Mouse (Mus musculus): Measurements from ENCODE around the gene Lsmem1. TPM values are rescaled to one million over a fixed set of nuclear protein-coding genes. Genes with fewer than 3 reads are reported as not detected.
A peak's percentile ranks its signal among the peaks of the same experiment; 100 is the strongest.

Gene Lsmem1
- total and polyA plus RNA-seq, 3 experiments = not detected

- no peaks in the 10 kb centered on the region for H3K79me2 ChIP-seq (replicated peaks; ENCODE audit: control insufficient read depth, extremely low read depth, insufficient read depth, poor library complexity, severe bottlenecking)
- peaks cover 0 to 3% of the 10 kb centered on the region in 2 experiments; a peak in 1 of 4 replicates for H3K4me1 ChIP-seq (ENCODE audit: control insufficient read depth in 1 of 2, insufficient read depth in 2 of 2)
- H3K9ac ChIP-seq (ENCODE audit: insufficient read depth, low read depth) = no peak overlapping the region
- no peak for DNase-seq (ENCODE audit: extremely low read depth)
- H3K36me3 ChIP-seq (replicated peaks in 1 of 2; ENCODE audit: control insufficient read depth in 1 of 2, insufficient read depth in 1 of 2, low read length in 1 of 2) = no peaks in the 10 kb centered on the region
- dilution Hi-C loops (cut with MboI; ENCODE audit: extremely low pct_ligation_motif_present, extremely low pct_unique_long_range_greater_than_20kb, low sequenced_read_pairs) (no loop called here), in situ Hi-C loops (cut with MboI; ENCODE audit: low pct_ligation_motif_present, low pct_unique_long_range_greater_than_20kb, low sequenced_read_pairs) (loop anchor here (25.0 kb wide), 1 partner anchor 657 kb away; no protein-coding TSS in a partner anchor)
- no peak overlapping the region for H3K27ac ChIP-seq (ENCODE audit: insufficient read depth, low read depth)
- no peak overlapping the region for H3K4me3 ChIP-seq (replicated peaks in 1 of 3; ENCODE audit: low read depth in 2 of 3, low read length in 2 of 3, poor library complexity in 1 of 3)
- no peak overlapping the region for H3K4me2 ChIP-seq (ENCODE audit: insufficient read depth, low read depth, poor library complexity, severe bottlenecking)
- H3K9me3 ChIP-seq (replicated peaks; ENCODE audit: low read length) = no peaks in the 10 kb centered on the region
- no peak for TF ChIP-seq RCOR1 (conservative IDR thresholded peaks at IDR 0.05; ENCODE audit: low read depth, low read length)
- peak in 1 of 2 experiments; percentile 45; a peak in 2 of 4 replicates for TF ChIP-seq CTCF (conservative IDR thresholded peaks at IDR 0.05 in 1 of 2, IDR thresholded peaks at IDR 0.05 in 1 of 2; ENCODE audit: low read depth in 2 of 2, low read length in 2 of 2)
- peak; percentile 21 for TF ChIP-seq SMC3 (IDR thresholded peaks at IDR 0.05; ENCODE audit: low read depth, low read length)
- TF ChIP-seq RAD21 (IDR thresholded peaks at IDR 0.05; ENCODE audit: low read depth, low read length) = peak; percentile 14
- H3K27me3 ChIP-seq (replicated peaks) = no peaks in the 10 kb centered on the region
Measured at GRCm38 (mm10) chr12:40169675-40170074, 29.6 kb downstream of the Lsmem1 start.

GRCm38 (mm10) chr12:40164621-40165020 is 34.7 kb downstream of the Lsmem1 start:
- no peak overlapping the region for H3K9ac ChIP-seq (ENCODE audit: insufficient read depth, low read depth)
- H3K4me3 ChIP-seq (replicated peaks in 1 of 3; ENCODE audit: low read depth in 2 of 3, low read length in 2 of 3, poor library complexity in 1 of 3) = no peak overlapping the region
- H3K4me1 ChIP-seq (ENCODE audit: control insufficient read depth in 1 of 2, insufficient read depth in 2 of 2) = peaks cover 0 to 3% of the 10 kb centered on the region in 2 experiments; a peak in 1 of 4 replicates
- DNase-seq (ENCODE audit: extremely low read depth) = peak; percentile 38
- H3K79me2 ChIP-seq (replicated peaks; ENCODE audit: control insufficient read depth, extremely low read depth, insufficient read depth, poor library complexity, severe bottlenecking) = no peaks in the 10 kb centered on the region
- dilution Hi-C loops (cut with MboI; ENCODE audit: extremely low pct_ligation_motif_present, extremely low pct_unique_long_range_greater_than_20kb, low sequenced_read_pairs) (no loop called here), in situ Hi-C loops (cut with MboI; ENCODE audit: low pct_ligation_motif_present, low pct_unique_long_range_greater_than_20kb, low sequenced_read_pairs) (loop anchor here (5.0 to 25.0 kb wide), 2 partner anchors 87 to 652 kb away; no protein-coding TSS in a partner anchor)
- H3K36me3 ChIP-seq (replicated peaks in 1 of 2; ENCODE audit: control insufficient read depth in 1 of 2, insufficient read depth in 1 of 2, low read length in 1 of 2) = no peaks in the 10 kb centered on the region
- no peak overlapping the region for H3K4me2 ChIP-seq (ENCODE audit: insufficient read depth, low read depth, poor library complexity, severe bottlenecking)
- no peaks in the 10 kb centered on the region for H3K27me3 ChIP-seq (replicated peaks)
- no peaks in the 10 kb centered on the region for H3K9me3 ChIP-seq (replicated peaks; ENCODE audit: low read length)
- H3K27ac ChIP-seq (ENCODE audit: insufficient read depth, low read depth) = no peak overlapping the region
- TF ChIP-seq MXI1 (IDR thresholded peaks at IDR 0.05; ENCODE audit: low read depth, low read length) (peak; percentile 37; the same call in 1 of the 2 replicates), ZKSCAN1 (IDR thresholded peaks at IDR 0.05; ENCODE audit: borderline replicate concordance, low read depth, low read length) (no peak), EP300 (IDR thresholded peaks at IDR 0.05; ENCODE audit: low read length) (no peak), JUND (conservative IDR thresholded peaks at IDR 0.05; ENCODE audit: low read depth, low read length) (peak; percentile 42; the same call in 1 of the 2 replicates), MAFK (IDR thresholded peaks at IDR 0.05; ENCODE audit: insufficient replicate concordance, low read length) (0 out of 2 replicates have a peak, but pooled peaks have one; percentile 13), MAZ (IDR thresholded peaks at IDR 0.05; ENCODE audit: low read depth, low read length) (no peak), GABPA (IDR thresholded peaks at IDR 0.05; ENCODE audit: insufficient replicate concordance, low read depth, low read length) (no peak), CHD1 (IDR thresholded peaks at IDR 0.05; ENCODE audit: low read depth, low read length) (no peak), UBTF (IDR thresholded peaks at IDR 0.05; ENCODE audit: low read depth, low read length) (no peak), HCFC1 (IDR thresholded peaks at IDR 0.05; ENCODE audit: low read depth, low read length) (no peak), ELF1 (IDR thresholded peaks at IDR 0.05; ENCODE audit: low read depth, low read length) (no peak), KAT2A (IDR thresholded peaks at IDR 0.05; ENCODE audit: insufficient replicate concordance, low read length) (no peak), CHD2 (IDR thresholded peaks at IDR 0.05; ENCODE audit: low read length) (no peak), IRF4 (IDR thresholded peaks at IDR 0.05; ENCODE audit: low read depth, low read length) (no peak), ETS1 (conservative IDR thresholded peaks at IDR 0.05; ENCODE audit: low read depth, low read length) (no peak), E2F4 (IDR thresholded peaks at IDR 0.05; ENCODE audit: insufficient replicate concordance, low read depth, low read length) (no peak), USF1 (IDR thresholded peaks at IDR 0.05; ENCODE audit: low read depth, low read length) (no peak), CTCF (conservative IDR thresholded peaks at IDR 0.05 in 1 of 2, IDR thresholded peaks at IDR 0.05 in 1 of 2; ENCODE audit: low read depth in 2 of 2, low read length in 2 of 2) (peak; percentile 55 to 89), PAX5 (IDR thresholded peaks at IDR 0.05; ENCODE audit: low read length) (no peak), TBP (conservative IDR thresholded peaks at IDR 0.05; ENCODE audit: low read depth, low read length) (no peak), RAD21 (IDR thresholded peaks at IDR 0.05; ENCODE audit: low read depth, low read length) (peak; percentile 95), POLR2A (IDR thresholded peaks at IDR 0.05; ENCODE audit: low read depth, low read length) (no peak), NRF1 (IDR thresholded peaks at IDR 0.05; ENCODE audit: low read depth, low read length) (no peak), MYC (IDR thresholded peaks at IDR 0.05; ENCODE audit: low read depth, low read length) (peak; percentile 57; the same call in 1 of the 2 replicates), ZNF384 (IDR thresholded peaks at IDR 0.05; ENCODE audit: low read depth, low read length) (no peak), MAX (IDR thresholded peaks at IDR 0.05; ENCODE audit: low read length) (peak; percentile 18; the same call in 1 of the 2 replicates), ZMIZ1 (IDR thresholded peaks at IDR 0.05; ENCODE audit: low read depth, low read length) (no peak), SMC3 (IDR thresholded peaks at IDR 0.05; ENCODE audit: low read depth, low read length) (peak; percentile 96), MEF2A (IDR thresholded peaks at IDR 0.05; ENCODE audit: borderline replicate concordance, low read depth, low read length) (no peak), BHLHE40 (IDR thresholded peaks at IDR 0.05; ENCODE audit: low read depth, low read length) (no peak), TCF12 (IDR thresholded peaks at IDR 0.05; ENCODE audit: low read depth, low read length) (no peak)
